13 mouse cellular contexts compared by ENCODE assay signal in the genomic region with DNA sequence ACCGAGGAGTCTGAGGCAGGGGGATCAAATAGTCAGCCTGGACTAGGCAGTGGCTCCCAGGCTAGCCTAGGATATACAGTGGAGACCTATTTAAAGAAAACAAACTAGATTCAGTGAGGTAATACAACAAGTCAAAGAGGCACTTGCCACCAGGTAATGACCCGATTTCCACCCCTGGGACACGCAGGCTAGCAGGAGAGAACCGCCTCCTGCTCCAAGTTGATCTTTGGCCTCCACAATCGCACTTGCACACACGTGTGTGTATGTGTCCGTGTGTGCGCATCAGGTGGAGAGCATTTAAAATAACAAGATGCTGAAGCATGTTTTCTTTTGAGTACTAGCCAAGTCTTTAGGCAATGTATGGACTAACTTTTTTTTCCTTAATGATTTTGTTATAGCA.
"Had no signal": no experiment of that assay in that cellular context is flagged by ENCODE, and none has a peak within 500 bp of the region (broad histone marks: within the 10 kb centered on the region; RNA-seq: fewer than 3 reads in every experiment).

No protein-coding gene starts in this region.

- H3K9ac ChIP-seq: kidney, embryonic 15.5 days; stomach, embryonic 15.5 days had no signal

- H3K4me2 ChIP-seq: kidney, embryonic 15.5 days; midbrain, embryonic 11.5 days; stomach, embryonic 15.5 days had no signal

- H3K36me3 ChIP-seq: kidney, embryonic 15.5 days; stomach, embryonic 15.5 days had no signal

- ATAC-seq: hindbrain, postnatal 0 days; inflammation-experienced regulatory T-cells, adult 6 months; intestine, embryonic 16.5 days had no signal

- H3K9me3 ChIP-seq: kidney, embryonic 15.5 days; stomach, embryonic 15.5 days had no signal

- DNase-seq: layer of hippocampus, postnatal 36 days; lung, adult 2 months; lung, postnatal 14 days; lung, postnatal 4 days; midbrain, embryonic 14.5 days; thymus, postnatal 36 days had no signal

- H3K4me3 ChIP-seq: kidney, embryonic 15.5 days; left cerebral cortex, adult 2 months; stomach, embryonic 15.5 days had no signal

- H3K27ac ChIP-seq: hindbrain, postnatal 0 days; kidney, embryonic 15.5 days; left cerebral cortex, adult 2 months; stomach, embryonic 15.5 days had no signal

- H3K4me1 ChIP-seq: stomach, embryonic 15.5 days had no signal

- H3K27me3 ChIP-seq: kidney, embryonic 15.5 days; stomach, embryonic 15.5 days had no signal
